Mouse (Mus musculus) embryonic fibroblast, embryonic 13.5 days (primary cell): ENCODE data around the gene Cd33.

Experiments
- CTCF ChIP-seq: IDR thresholded peaks from 2 replicates; pipeline ENCODE4 v1.5.1; 2011; ENCODE audit warnings: mild to moderate bottlenecking, control low read depth, low read length, moderate library complexity, borderline replicate concordance; ENCODE audit not compliant: insufficient read depth
- POLR2A ChIP-seq: IDR thresholded peaks from 2 replicates; pipeline ENCODE4 v1.6.1; 2011; ENCODE audit warnings: low read depth, mild to moderate bottlenecking, control low read depth, low read length, moderate library complexity

- TF ChIP-seq POLR2A (peak; percentile 66; the same call in 1 of the 2 replicates), CTCF (no peak)
Observed at GRCm38 (mm10) chr7:43562006-43562633, 17.9 kb upstream of the Cd33 start, which contains the start of gene Zfp658.
